Mouse (Mus musculus) ES-E14 (cell line): ENCODE measurements around the gene Eif2ak4. TPM values are rescaled to one million over a fixed set of nuclear protein-coding genes. Genes with fewer than 3 reads are reported as not detected.

ENCODE experiments used
- DNase-seq: peaks from one replicate; pipeline ENCODE4 v3.0.0-alpha.2; 2013; ENCODE audit warnings: low read depth, low spot score
- H3K27ac ChIP-seq: 2 replicates; pipeline ENCODE4 v1.5.1; 2012; ENCODE audit warnings: low read depth, mild to moderate bottlenecking, low read length, moderate library complexity, mixed read lengths; ENCODE audit not compliant: poor library complexity, insufficient read depth, severe bottlenecking
- H3K36me3 ChIP-seq: 2 replicates; pipeline ENCODE4 v1.6.1; 2012; ENCODE audit warnings: mild to moderate bottlenecking, low read length, moderate library complexity, mixed read lengths; ENCODE audit not compliant: control insufficient read depth, poor library complexity, insufficient read depth, severe bottlenecking
- H3K4me1 ChIP-seq, 2 experiments: fragments of 150-350 bp in 1 of 2; sonication (generic) in 1 of 2; 2 replicates each; pipeline ENCODE4 v1.6.1; 2012; ENCODE audit warnings: low read length in 2 of 2, mild to moderate bottlenecking in 1 of 2, mixed read lengths in 1 of 2; ENCODE audit not compliant: control insufficient read depth in 2 of 2, insufficient read depth in 2 of 2, poor library complexity in 1 of 2
- H3K4me3 ChIP-seq, 2 experiments: fragments of 150-350 bp in 1 of 2; sonication (generic) in 1 of 2; 2 replicates each; pipeline ENCODE4 v1.5.1; 2012; ENCODE audit warnings: low read length in 2 of 2, low read depth in 1 of 2, mild to moderate bottlenecking in 1 of 2, mixed read lengths in 1 of 2; ENCODE audit not compliant: insufficient read depth in 1 of 2, poor library complexity in 1 of 2, severe bottlenecking in 1 of 2
- H3K9ac ChIP-seq: 2 replicates; pipeline ENCODE4 v1.6.1; 2012; ENCODE audit warnings: low read depth, mild to moderate bottlenecking, low read length, mixed read lengths; ENCODE audit not compliant: poor library complexity, insufficient read depth, severe bottlenecking
- H3K9me3 ChIP-seq: fragments of 150-350 bp; sonication (generic); 2 replicates; pipeline ENCODE4 v1.6.1; 2012; ENCODE audit warnings: low read depth, mild to moderate bottlenecking, low read length; ENCODE audit not compliant: control insufficient read depth, insufficient read depth
- CHD2 ChIP-seq: IDR thresholded peaks from 2 replicates; pipeline ENCODE4 v1.6.1; 2014; ENCODE audit warnings: mild to moderate bottlenecking, low read depth, low read length, inconsistent platforms
- HCFC1 ChIP-seq: IDR thresholded peaks from 2 replicates; pipeline ENCODE4 v1.6.1; 2012; ENCODE audit warnings: low read length, inconsistent platforms, borderline replicate concordance; ENCODE audit not compliant: insufficient read depth
- MAFK ChIP-seq: IDR thresholded peaks from 2 replicates; pipeline ENCODE4 v1.6.1; 2014; ENCODE audit warnings: mild to moderate bottlenecking, low read depth, low read length, inconsistent platforms; ENCODE audit not compliant: insufficient read depth
- ZC3H11A ChIP-seq: IDR thresholded peaks from 2 replicates; pipeline ENCODE4 v1.6.1; 2012; ENCODE audit warnings: low read depth, mild to moderate bottlenecking, inconsistent platforms, low read length, borderline replicate concordance
- ZNF384 ChIP-seq: IDR thresholded peaks from 2 replicates; pipeline ENCODE4 v1.6.1; 2012; ENCODE audit warnings: low read depth, low read length, inconsistent platforms
- in situ Hi-C, 2 experiments: fragments of 600-800 bp; cut with MboI; formaldehyde crosslinking; loops; one replicate each; pipeline ENCODE4 v1.15.1; 2025; ENCODE audit warnings: low sequenced_read_pairs in 2 of 2, inconsistent platforms in 1 of 2; ENCODE audit not compliant: unreplicated experiment in 2 of 2
- total RNA-seq: library from RNA; depleted of rRNA; stranded (reverse); fragments of 300-350 nt; gene quantifications from 2 replicates; pipeline ENCODE4 v1.2.3, GENCODE M21; 2012

Gene Eif2ak4
- total RNA-seq, 1 experiment = 8.1 TPM

DNA sequence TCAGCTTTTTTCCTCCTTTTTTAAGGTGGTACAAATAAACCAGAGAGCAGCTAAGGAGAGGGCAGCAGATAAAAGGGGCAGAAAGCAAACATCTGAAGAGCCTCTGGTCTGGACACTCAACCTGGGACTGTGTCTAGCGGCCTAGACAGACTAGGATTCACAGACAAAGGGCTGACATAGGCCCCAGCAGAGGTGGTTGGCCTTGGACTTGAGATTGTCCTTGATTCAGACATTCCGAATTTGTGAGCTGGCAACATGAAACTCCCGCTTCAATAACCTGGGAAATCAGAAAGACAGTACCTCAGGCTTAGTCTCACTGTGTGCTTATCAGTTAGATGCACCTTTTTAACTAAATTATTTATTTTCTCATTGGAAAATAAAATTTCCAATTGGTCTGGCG is 29.7 kb downstream of the Eif2ak4 start:
- Histone ChIP-seq H3K9ac (no peak overlapping the region), H3K4me3 (no peak overlapping the region), H3K27ac (no peak overlapping the region), H3K9me3 (no peaks in the 10 kb centered on the region), H3K36me3 (peaks cover 3% of the 10 kb centered on the region; the same call in 1 of the 2 replicates), H3K4me1 (no peaks in the 10 kb centered on the region)
- no peak for TF ChIP-seq CHD2
- TF ChIP-seq HCFC1 = no peak
- no peak for TF ChIP-seq ZNF384
- no peak for TF ChIP-seq ZC3H11A
- TF ChIP-seq MAFK = no peak
- DNase-seq = no peak
- in situ Hi-C loops = no loop called here

DNA sequence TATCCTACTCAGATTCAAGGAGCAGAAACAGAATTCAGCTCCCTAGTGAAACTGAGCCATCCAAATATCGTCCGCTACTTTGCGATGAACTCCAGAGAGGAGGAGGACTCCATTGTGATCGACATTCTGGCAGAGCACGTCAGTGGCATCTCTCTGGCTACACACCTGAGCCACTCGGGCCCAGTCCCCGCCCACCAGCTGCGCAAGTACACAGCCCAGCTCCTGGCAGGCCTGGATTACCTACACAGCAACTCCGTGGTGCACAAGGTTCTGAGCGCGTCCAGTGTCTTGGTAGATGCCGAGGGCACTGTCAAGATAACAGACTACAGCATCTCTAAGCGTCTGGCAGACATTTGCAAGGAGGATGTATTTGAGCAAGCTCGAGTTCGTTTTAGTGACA is 33.5 kb downstream of the Eif2ak4 start:
- in situ Hi-C loops = no loop called here
- no peaks in the 10 kb centered on the region for H3K9me3 ChIP-seq
- H3K9ac ChIP-seq = no peak overlapping the region
- DNase-seq = no peak
- H3K27ac ChIP-seq = no peak overlapping the region
- TF ChIP-seq ZC3H11A = no peak
- no peak for TF ChIP-seq CHD2
- TF ChIP-seq MAFK = no peak
- TF ChIP-seq HCFC1 = no peak
- no peak for TF ChIP-seq ZNF384
- no peak overlapping the region for H3K4me3 ChIP-seq
- no peaks in the 10 kb centered on the region for H3K4me1 ChIP-seq
- peaks cover 2% of the 10 kb centered on the region; the same call in 1 of the 2 replicates for H3K36me3 ChIP-seq

DNA sequence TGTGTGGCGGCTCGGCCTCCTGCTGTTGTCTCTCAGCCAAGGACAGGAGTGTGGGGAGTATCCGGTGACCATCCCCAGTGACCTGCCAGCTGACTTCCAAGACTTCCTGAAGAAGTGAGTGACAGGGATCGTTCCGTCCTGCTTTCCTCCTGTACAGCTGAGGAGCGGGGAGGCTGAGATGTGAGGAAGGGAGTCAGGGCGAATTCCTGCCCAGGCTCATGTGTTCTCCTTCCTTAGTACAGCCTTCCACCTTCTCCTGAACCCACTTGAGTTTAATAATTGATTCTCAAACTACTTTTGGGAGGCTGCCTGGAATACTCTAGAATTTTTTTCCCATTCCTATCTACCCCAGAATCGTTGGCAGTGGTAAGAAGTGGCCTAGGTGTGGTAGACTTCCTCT is 34.0 kb downstream of the Eif2ak4 start:
- Histone ChIP-seq H3K4me1 (no peaks in the 10 kb centered on the region), H3K36me3 (peaks cover 2% of the 10 kb centered on the region; the same call in 1 of the 2 replicates), H3K9me3 (no peaks in the 10 kb centered on the region), H3K9ac (no peak overlapping the region), H3K4me3 (no peak overlapping the region), H3K27ac (no peak overlapping the region)
- in situ Hi-C loops = no loop called here
- TF ChIP-seq MAFK (no peak), CHD2 (no peak), ZNF384 (no peak), ZC3H11A (no peak), HCFC1 (no peak)
- DNase-seq = no peak

DNA sequence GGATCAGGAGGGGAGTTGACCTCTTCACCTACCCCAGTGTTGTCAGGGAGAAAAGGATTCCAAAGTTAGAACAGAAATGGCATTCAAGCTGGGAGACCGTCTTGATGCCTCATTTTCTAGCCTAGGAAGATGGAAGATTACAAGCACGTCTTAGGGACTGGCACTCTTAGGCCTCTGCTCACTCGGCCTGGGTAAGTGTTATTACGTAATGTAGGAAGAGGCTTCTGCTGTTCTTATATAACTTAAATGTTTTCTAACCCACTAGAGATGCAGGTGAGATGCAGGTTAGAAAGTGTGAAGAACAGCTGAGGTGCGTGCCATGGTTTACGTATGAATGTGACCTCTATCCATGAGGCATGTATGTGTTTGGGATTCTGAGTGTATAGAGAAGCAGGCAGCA is 39.9 kb downstream of the Eif2ak4 start:
- no peaks in the 10 kb centered on the region; the same call in 1 of the 2 replicates for H3K36me3 ChIP-seq
- TF ChIP-seq ZC3H11A (no peak), ZNF384 (no peak), CHD2 (no peak), MAFK (no peak), HCFC1 (no peak)
- in situ Hi-C loops = no loop called here

DNA sequence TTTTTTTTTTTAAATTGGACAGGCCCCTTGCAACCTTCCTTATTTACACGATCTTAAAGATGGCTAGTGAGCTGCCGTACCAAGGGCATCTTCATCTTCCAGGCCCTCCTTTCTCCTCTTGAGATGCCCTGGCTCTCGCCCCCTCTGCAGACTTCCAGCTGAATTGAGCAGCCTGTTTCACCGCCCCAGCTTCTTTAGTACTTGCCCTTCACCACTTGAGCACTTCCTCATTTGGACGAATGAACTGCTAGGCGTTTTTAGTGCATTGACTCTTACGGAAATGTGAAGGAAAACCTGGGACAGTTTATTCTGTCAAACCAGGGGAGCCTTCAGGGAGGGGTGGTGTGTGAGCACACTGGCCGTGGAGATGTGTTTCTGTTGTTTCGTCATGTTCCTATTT is 40.9 kb downstream of the Eif2ak4 start:
- H3K4me3 ChIP-seq = no peak overlapping the region
- no peak for DNase-seq
- peaks cover 0 to 2% of the 10 kb centered on the region in 2 experiments; a peak in 1 of 4 replicates for H3K4me1 ChIP-seq
- no peak overlapping the region for H3K27ac ChIP-seq
- H3K9ac ChIP-seq = no peak overlapping the region
- in situ Hi-C loops = no loop called here
- no peaks in the 10 kb centered on the region for H3K9me3 ChIP-seq
- no peak for TF ChIP-seq ZC3H11A
- no peak for TF ChIP-seq HCFC1
- TF ChIP-seq CHD2 = no peak
- TF ChIP-seq ZNF384 = no peak
- no peak for TF ChIP-seq MAFK
- peaks cover 2% of the 10 kb centered on the region; the same call in 1 of the 2 replicates for H3K36me3 ChIP-seq

More for the DNA sequence above, 39.9 kb downstream of the Eif2ak4 start:
- Histone ChIP-seq H3K27ac (no peak overlapping the region), H3K9ac (no peak overlapping the region), H3K9me3 (no peaks in the 10 kb centered on the region), H3K4me1 (peaks cover 0 to 2% of the 10 kb centered on the region in 2 experiments; a peak in 1 of 4 replicates), H3K4me3 (no peak overlapping the region)
- no peak for DNase-seq
